Mouse (Mus musculus) MEL (cell line): Measurements from ENCODE around the gene Zfp981. TPM values are rescaled to one million over a fixed set of nuclear protein-coding genes. Genes with fewer than 3 reads are reported as not detected.
"Not testable (repeated sequence)": the region's sequence is repeated elsewhere in the genome, so short reads cannot be mapped to it uniquely, and the experiment has no call there.

Experiments used
- DNase-seq: peaks from one replicate; pipeline ENCODE4 v3.0.0; 2011; ENCODE audit warnings: low read depth, low spot score
- H3K27ac ChIP-seq: 2 replicates; pipeline ENCODE4 v1.5.1; 2012; ENCODE audit warnings: low read depth, mild to moderate bottlenecking, control low read depth, low read length, moderate library complexity; ENCODE audit not compliant: control insufficient read depth
- H3K27me3 ChIP-seq, 2 experiments: fragments of 150-350 bp in 1 of 2; sonication (generic) in 1 of 2; 2 replicates each; pipeline ENCODE4 v1.6.1; 2012; ENCODE audit warnings: low read length in 2 of 2, mild to moderate bottlenecking in 2 of 2, improper control_type of control experiment in 1 of 2, moderate library complexity in 1 of 2; ENCODE audit not compliant: insufficient read depth in 2 of 2, control insufficient read depth in 1 of 2
- H3K36me3 ChIP-seq, 2 experiments: 2 replicates each; pipeline ENCODE4 v1.6.1; 2012 to 2014; ENCODE audit warnings: low read length in 2 of 2, improper control_type of control experiment in 1 of 2, inconsistent platforms in 1 of 2, mild to moderate bottlenecking in 1 of 2; ENCODE audit not compliant: insufficient read depth in 2 of 2, control insufficient read depth in 1 of 2
- H3K4me1 ChIP-seq, 2 experiments: fragments of 150-350 bp in 1 of 2; sonication (generic) in 1 of 2; 2 replicates each; pipeline ENCODE4 v1.6.1; 2012; ENCODE audit warnings: low read length in 2 of 2, improper control_type of control experiment in 1 of 2, mild to moderate bottlenecking in 1 of 2; ENCODE audit not compliant: insufficient read depth in 2 of 2, control insufficient read depth in 1 of 2
- H3K4me3 ChIP-seq, 2 experiments: fragments of 150-350 bp in 1 of 2; sonication (generic) in 1 of 2; 2 replicates each; pipeline ENCODE4 v1.5.1; 2012; ENCODE audit warnings: low read depth in 2 of 2, low read length in 2 of 2, mild to moderate bottlenecking in 2 of 2, moderate library complexity in 2 of 2, control low read depth in 1 of 2, improper control_type of control experiment in 1 of 2; ENCODE audit not compliant: control insufficient read depth in 1 of 2, insufficient read depth in 1 of 2
- H3K79me2 ChIP-seq: 2 replicates; pipeline ENCODE4 v1.6.1; 2012; ENCODE audit warnings: mild to moderate bottlenecking, low read length, moderate library complexity; ENCODE audit not compliant: control insufficient read depth, poor library complexity, insufficient read depth
- H3K9ac ChIP-seq: 2 replicates; pipeline ENCODE4 v1.6.1; 2012; ENCODE audit warnings: low read depth, mild to moderate bottlenecking, control low read depth, low read length, moderate library complexity; ENCODE audit not compliant: control insufficient read depth, poor library complexity, severe bottlenecking
- H3K9me3 ChIP-seq: fragments of 150-350 bp; sonication (generic); replicated peaks from 2 replicates; pipeline ENCODE4 v1.6.1; 2012; ENCODE audit warnings: mild to moderate bottlenecking, low read length, improper control_type of control experiment, moderate library complexity; ENCODE audit not compliant: insufficient read depth
- polyA plus RNA-seq, 2 experiments: library from polyadenylated mRNA; stranded (reverse) in 1 of 2; unstranded in 1 of 2; fragments of >175 nt in 1 of 2; fragments of >200 nt in 1 of 2; gene quantifications; 2 replicates each; pipeline versions ENCODE4 v1.2.1 to v1.2.4; 2012; ENCODE audit warnings: low replicate concordance in 2 of 2, low read depth in 1 of 2; ENCODE audit not compliant: insufficient read length in 2 of 2, insufficient read depth in 1 of 2, missing spikeins in 1 of 2
- total RNA-seq: library from RNA; depleted of rRNA; stranded (reverse); fragments of 300-350 nt; gene quantifications from 2 replicates; pipeline ENCODE4 v1.2.3, GENCODE M21; 2012

The Zfp981 gene
- total and polyA plus RNA-seq, 3 experiments, result 0.46 to 2.9 TPM; not detected in 1

- H3K27me3 ChIP-seq, H3K36me3 ChIP-seq, H3K27ac ChIP-seq, H3K9me3 ChIP-seq, H3K79me2 ChIP-seq, DNase-seq, H3K4me3 ChIP-seq, H3K4me1 ChIP-seq, H3K9ac ChIP-seq: not testable (repeated sequence)
Measured at GRCm38 (mm10) chr4:146474181-146474580, 27.6 kb upstream of the Zfp981 start.

DNA sequence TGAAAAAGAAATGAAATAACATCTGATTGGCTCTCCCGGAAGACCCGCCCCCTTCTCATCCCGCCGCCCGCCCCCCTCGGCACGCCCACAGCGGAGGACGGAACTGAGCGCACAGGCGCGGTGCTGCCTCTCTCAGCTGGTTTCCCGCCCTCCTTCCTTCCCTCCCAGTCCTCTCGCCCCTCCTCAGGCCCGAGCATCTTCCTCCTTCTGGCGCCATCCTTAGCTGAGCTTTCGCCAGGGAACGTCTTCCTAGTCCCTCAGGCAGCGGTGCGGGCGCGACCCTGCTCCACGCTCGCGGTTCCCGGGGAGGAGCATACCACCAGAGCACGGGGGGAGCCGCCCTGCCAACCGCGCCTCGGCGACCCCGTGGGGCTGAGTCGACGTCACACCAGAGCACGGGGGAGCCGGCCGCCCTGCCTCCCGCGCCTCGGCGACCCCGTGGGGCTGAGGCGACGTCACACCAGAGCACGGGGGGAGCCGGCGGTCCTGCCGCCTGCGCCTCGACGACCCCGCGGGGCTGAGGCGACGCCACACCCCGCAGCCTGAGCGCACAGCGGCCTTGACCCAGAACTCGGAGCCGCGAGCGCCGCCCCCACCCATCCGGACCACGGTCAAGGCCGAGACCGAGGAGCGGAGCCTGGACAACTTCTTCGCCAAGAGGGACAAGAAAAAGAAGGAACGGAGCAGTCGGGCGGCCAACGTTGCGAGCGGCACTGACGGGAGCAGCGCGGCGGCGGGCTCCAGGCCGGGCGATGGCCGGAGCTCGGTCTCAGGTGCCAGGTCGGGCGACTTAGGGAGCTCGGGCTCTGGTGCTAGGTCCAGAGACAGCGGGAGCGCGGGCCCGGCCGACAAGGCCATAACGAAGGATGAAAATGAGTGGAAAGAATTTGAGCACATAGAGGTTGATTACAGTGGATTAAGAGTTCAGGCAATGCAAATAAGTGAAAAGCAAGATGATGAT, 26.8 kb upstream of the Zfp981 start:
- not testable (repeated sequence) for H3K36me3 ChIP-seq, H3K9ac ChIP-seq, H3K4me1 ChIP-seq, DNase-seq, H3K27ac ChIP-seq, H3K27me3 ChIP-seq, H3K4me3 ChIP-seq, H3K79me2 ChIP-seq, H3K9me3 ChIP-seq

GRCm38 (mm10) chr4:146476260-146476659, 25.6 kb upstream of the Zfp981 start:
- not testable (repeated sequence) for H3K9me3 ChIP-seq, H3K36me3 ChIP-seq, H3K4me1 ChIP-seq, DNase-seq, H3K79me2 ChIP-seq, H3K9ac ChIP-seq, H3K4me3 ChIP-seq, H3K27me3 ChIP-seq, H3K27ac ChIP-seq

- H3K27ac ChIP-seq, H3K9me3 ChIP-seq, DNase-seq, H3K27me3 ChIP-seq, H3K4me1 ChIP-seq, H3K9ac ChIP-seq, H3K4me3 ChIP-seq, H3K36me3 ChIP-seq, H3K79me2 ChIP-seq: not testable (repeated sequence)
Measured at GRCm38 (mm10) chr4:146476959-146477358, 24.9 kb upstream of the Zfp981 start.

DNA sequence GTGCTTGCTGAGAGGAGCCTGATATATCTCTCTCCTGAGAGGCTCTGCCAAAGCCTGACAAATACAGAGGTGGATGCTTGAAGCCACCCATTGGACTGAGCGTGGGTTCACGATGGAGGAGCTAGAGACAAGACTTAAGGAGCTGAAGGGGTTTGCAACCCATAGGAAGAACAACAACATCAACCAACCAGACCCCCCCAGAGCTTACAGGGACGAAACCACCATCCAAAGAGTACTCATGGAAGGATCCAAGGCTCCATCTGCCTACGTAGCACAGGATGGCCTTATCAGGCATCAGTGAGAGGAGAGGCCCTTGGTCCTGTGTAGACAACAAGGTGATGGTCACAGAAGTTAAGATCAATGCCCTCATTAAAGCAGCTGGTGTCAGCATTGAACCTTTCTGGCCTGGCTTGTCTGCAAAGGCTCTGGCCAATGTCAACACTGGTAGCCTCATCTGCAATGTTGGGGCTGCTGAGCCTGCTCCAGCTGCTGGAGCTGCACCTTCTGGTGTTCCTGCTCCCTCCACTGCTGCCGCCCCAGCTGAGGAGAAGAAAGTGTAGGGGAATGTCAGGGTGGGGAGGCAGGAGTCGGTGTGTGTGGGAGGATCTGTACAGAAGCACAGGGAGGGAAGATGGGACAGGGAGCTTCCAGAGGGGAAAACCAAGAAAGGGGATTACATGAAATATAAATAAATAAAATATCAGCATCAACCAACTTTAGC, 21.3 kb upstream of the Zfp981 start:
- not testable (repeated sequence) for H3K4me1 ChIP-seq, H3K4me3 ChIP-seq, DNase-seq, H3K36me3 ChIP-seq, H3K27ac ChIP-seq, H3K9me3 ChIP-seq, H3K79me2 ChIP-seq, H3K9ac ChIP-seq, H3K27me3 ChIP-seq

GRCm38 (mm10) chr4:146482546-146482945, 19.3 kb upstream of the Zfp981 start:
- DNase-seq, H3K79me2 ChIP-seq, H3K36me3 ChIP-seq, H3K27me3 ChIP-seq, H3K27ac ChIP-seq, H3K9me3 ChIP-seq, H3K9ac ChIP-seq, H3K4me3 ChIP-seq, H3K4me1 ChIP-seq: not testable (repeated sequence)
